Mouse (Mus musculus): ENCODE measurements around the gene Tmed11.
"Not testable (repeated sequence)": the region's sequence is repeated elsewhere in the genome, so short reads cannot be mapped to it uniquely, and the experiment has no call there.

GRCm38 (mm10) chr5:108808750-108809149 lies 13.6 kb upstream of the Tmed11 start, which contains the start of gene Vmn2r8:
- not testable (repeated sequence) for TF ChIP-seq GATA1, TAL1 (IDR thresholded peaks at IDR 0.05; ENCODE audit: low read length)
